Mouse (Mus musculus) kidney, postnatal 0 days (tissue): ENCODE results near the gene Sept8. TPM values are rescaled to one million over a fixed set of nuclear protein-coding genes. Genes with fewer than 3 reads are reported as not detected.

Experiments
- ATAC-seq: fragments of 200-750 bp; cut with Nextera tagmentation; replicated peaks from 2 replicates; pipeline ENCODE4 v1.8.0; 2017; ENCODE audit warnings: low read depth, moderate number of reproducible peaks, moderate TSS enrichment, moderate library complexity; ENCODE audit not compliant: low FRiP score
- DNase-seq: peaks from one replicate; pipeline ENCODE4 v3.0.0-alpha.2; 2016; ENCODE audit warnings: low spot score
- H3K27ac ChIP-seq: fragments of 300-500 bp; sonication (generic); 2 replicates; pipeline ENCODE4 v1.5.1; 2014; ENCODE audit warnings: mild to moderate bottlenecking
- H3K27me3 ChIP-seq: fragments of 300-500 bp; sonication (generic); 2 replicates; pipeline ENCODE4 v1.6.1; 2014; ENCODE audit warnings: low read length, mixed read lengths; ENCODE audit not compliant: insufficient read depth
- H3K36me3 ChIP-seq: fragments of 300-500 bp; sonication (generic); 2 replicates; pipeline ENCODE4 v1.6.1; 2014; ENCODE audit warnings: low read length, mixed read lengths; ENCODE audit not compliant: insufficient read depth
- H3K4me1 ChIP-seq: fragments of 300-500 bp; sonication (generic); replicated peaks from 2 replicates; pipeline ENCODE4 v1.6.1; 2014; ENCODE audit warnings: antibody characterized with exemption, low read length, mixed read lengths; ENCODE audit not compliant: insufficient read depth
- H3K4me2 ChIP-seq: fragments of 300-500 bp; sonication (generic); 2 replicates; pipeline ENCODE4 v1.6.1; 2014; ENCODE audit warnings: mild to moderate bottlenecking, low read length, moderate library complexity, mixed read lengths
- H3K4me3 ChIP-seq: fragments of 300-500 bp; sonication (generic); replicated peaks from 2 replicates; pipeline ENCODE4 v1.5.1; 2014; ENCODE audit warnings: low read depth, low read length
- H3K9ac ChIP-seq: fragments of 300-500 bp; sonication (generic); 2 replicates; pipeline ENCODE4 v1.6.1; 2014; ENCODE audit warnings: low read depth, low read length
- H3K9me3 ChIP-seq: fragments of 300-500 bp; sonication (generic); replicated peaks from 2 replicates; pipeline ENCODE4 v1.6.1; 2016; ENCODE audit warnings: low read length, inconsistent platforms, mixed read lengths
- CTCF ChIP-seq: IDR thresholded peaks from 2 replicates; pipeline ENCODE4 v1.5.1; 2016; ENCODE audit warnings: antibody characterized with exemption, low read depth, mild to moderate bottlenecking, moderate library complexity
- WGBS: fragments of 180-500 bp; shearing (Covaris S2); extraction: QIAGEN DNeasy Blood & Tissue Kit; methylation state at CpG from one replicate; pipeline ENCODE4 v1.1.7; 2014; 5-methylcytosine and 5-hydroxymethylcytosine counted together
- polyA plus RNA-seq: library from polyadenylated mRNA; unstranded; fragments of >200 nt; fragmentation: Nextera tagmentation; extraction: Ambion mirVana; gene quantifications from 2 replicates; pipeline ENCODE4 v1.2.1, GENCODE M21; 2015

The Sept8 gene
- polyA plus RNA-seq, 1 experiment from 2014 or later: 13.1 TPM

DNA sequence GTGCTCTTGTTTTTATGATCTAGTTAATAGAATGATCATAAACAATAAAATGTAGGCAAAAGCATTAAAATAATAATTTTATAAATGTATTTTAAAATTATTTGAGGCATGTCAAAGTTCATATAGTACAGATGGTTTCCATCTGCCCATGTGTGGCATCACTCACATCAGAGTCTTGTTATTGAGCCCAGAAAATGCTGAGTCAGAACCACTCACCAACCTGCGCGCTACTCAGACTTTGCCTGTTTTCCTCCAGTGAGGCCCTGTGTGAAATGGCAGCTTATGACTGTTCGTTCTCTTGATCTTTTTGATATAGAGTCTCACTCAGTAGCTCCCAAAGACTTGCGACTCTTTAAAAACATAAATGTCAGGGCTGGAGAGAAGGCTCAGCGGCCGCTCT is 66.5 kb downstream of the Sept8 start:
- H3K36me3 ChIP-seq: peaks cover 32% of the 10 kb centered on the region
- H3K4me1 ChIP-seq: no peaks in the 10 kb centered on the region
- no peak overlapping the region for H3K27ac ChIP-seq
- no peak overlapping the region for H3K4me3 ChIP-seq
- no peaks in the 10 kb centered on the region for H3K27me3 ChIP-seq
- DNase-seq: no peak
- ATAC-seq: no peak
- no peak overlapping the region for H3K4me2 ChIP-seq
- WGBS: 91% methylated on average over 6 of the region's 6 CpGs
- H3K9me3 ChIP-seq: no peaks in the 10 kb centered on the region
- no peak overlapping the region for H3K9ac ChIP-seq
- TF ChIP-seq CTCF: no peak

DNA sequence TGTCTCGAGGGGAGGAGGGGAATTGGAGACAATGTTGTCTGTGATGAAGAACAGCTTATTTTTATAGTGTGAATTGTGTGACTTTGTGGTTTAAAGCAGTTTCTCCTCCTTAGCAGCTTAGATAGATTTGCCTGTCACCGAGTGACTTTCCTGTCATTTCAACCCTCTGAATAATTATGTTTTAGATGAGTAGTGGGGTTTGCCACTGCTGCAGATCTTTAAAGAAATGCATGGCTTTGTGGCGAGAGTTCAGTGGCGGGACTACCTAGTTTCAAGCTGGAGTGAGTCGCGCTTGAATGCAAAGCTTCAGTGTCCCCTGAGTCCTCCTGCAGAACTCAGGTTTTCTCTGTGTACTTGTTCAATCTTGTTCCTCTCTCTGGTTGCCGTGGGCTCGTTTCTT is 69.2 kb downstream of the Sept8 start:
- H3K27ac ChIP-seq: no peak overlapping the region
- H3K36me3 ChIP-seq: peaks cover 27% of the 10 kb centered on the region
- DNase-seq: no peak
- H3K4me1 ChIP-seq: no peaks in the 10 kb centered on the region
- 84% methylated on average over 8 of the region's 8 CpGs for WGBS
- H3K9me3 ChIP-seq: no peaks in the 10 kb centered on the region
- no peak overlapping the region for H3K4me3 ChIP-seq
- H3K9ac ChIP-seq: no peak overlapping the region
- TF ChIP-seq CTCF: no peak
- H3K27me3 ChIP-seq: no peaks in the 10 kb centered on the region
- H3K4me2 ChIP-seq: no peak overlapping the region
- no peak for ATAC-seq

DNA sequence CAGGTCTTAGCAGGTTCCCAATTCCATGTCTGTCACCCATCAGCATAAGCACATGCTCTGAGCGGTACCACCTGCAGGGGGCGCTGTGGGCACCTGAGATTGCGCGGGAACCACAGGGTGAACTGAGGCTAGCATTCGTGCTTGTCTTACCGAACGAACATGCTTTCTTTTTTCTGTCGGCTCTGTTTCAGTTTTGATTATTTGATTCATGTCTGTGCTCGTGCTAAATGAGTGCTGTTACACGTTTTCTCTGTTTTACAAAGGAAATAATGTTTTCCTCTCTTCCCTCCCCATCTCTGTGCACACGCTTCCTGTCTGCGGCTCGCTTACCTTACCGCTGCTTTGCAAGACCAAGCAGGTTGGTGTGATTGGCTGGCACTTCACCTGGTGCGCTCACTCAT is 71.3 kb downstream of the Sept8 start:
- ATAC-seq (no peak), DNase-seq (peak; percentile 18)
- Histone ChIP-seq H3K9me3 (no peaks in the 10 kb centered on the region), H3K4me3 (no peak overlapping the region), H3K4me2 (no peak overlapping the region), H3K9ac (no peak overlapping the region), H3K27ac (no peak overlapping the region), H3K4me1 (no peaks in the 10 kb centered on the region), H3K36me3 (peaks cover 26% of the 10 kb centered on the region), H3K27me3 (no peaks in the 10 kb centered on the region)
- TF ChIP-seq CTCF: peak; percentile 70
- 46% methylated on average over 15 of the region's 15 CpGs for WGBS

DNA sequence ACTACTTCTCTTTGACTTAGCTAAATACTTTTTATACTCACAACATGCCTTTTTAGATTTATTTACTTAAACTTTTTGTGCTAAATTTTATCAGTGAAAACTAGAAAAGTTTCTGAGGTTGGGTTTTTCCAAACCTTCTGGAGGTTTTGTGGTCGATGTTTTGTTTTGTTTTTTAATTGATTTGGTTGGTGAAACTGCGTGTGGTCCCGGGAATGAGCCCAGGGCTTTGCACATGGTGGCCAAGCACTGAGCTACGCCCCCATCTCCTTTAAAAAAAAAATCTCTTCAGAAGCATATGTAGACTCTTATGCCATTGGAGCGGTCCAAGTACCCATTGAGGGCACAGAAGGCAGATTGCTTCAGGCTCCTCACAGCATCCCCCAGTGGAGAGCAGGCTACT is 72.1 kb downstream of the Sept8 start:
- H3K9ac ChIP-seq: no peak overlapping the region
- H3K4me3 ChIP-seq: no peak overlapping the region
- H3K9me3 ChIP-seq: no peaks in the 10 kb centered on the region
- H3K27me3 ChIP-seq: no peaks in the 10 kb centered on the region
- no peak overlapping the region for H3K4me2 ChIP-seq
- H3K4me1 ChIP-seq: no peaks in the 10 kb centered on the region
- WGBS: 93% methylated on average over 5 of the region's 5 CpGs
- peaks cover 26% of the 10 kb centered on the region for H3K36me3 ChIP-seq
- no peak for TF ChIP-seq CTCF
- no peak overlapping the region for H3K27ac ChIP-seq
- DNase-seq: no peak
- ATAC-seq: no peak

Other genes starting within 250 kb of the Sept8 start
- gene Hspa4, start 218.8 kb upstream of the Sept8 start, polyA plus RNA-seq: 79.8 and 84.5 TPM in 2 replicates
- gene Zcchc10, start 194.6 kb upstream of the Sept8 start, polyA plus RNA-seq: 21.1 and 25.3 TPM in 2 replicates
- gene Aff4, start 168.4 kb upstream of the Sept8 start, polyA plus RNA-seq: 33.9 and 34.5 TPM in 2 replicates
- 0.24 and 0.28 TPM in 2 replicates for gene Leap2, start 96.1 kb upstream of the Sept8 start, polyA plus RNA-seq
- 1,154 and 1,231 TPM in 2 replicates for gene Uqcrq, start 88.4 kb upstream of the Sept8 start, polyA plus RNA-seq
- 0.57 and 1.0 TPM in 2 replicates for gene Gdf9, start 88.2 kb upstream of the Sept8 start, polyA plus RNA-seq
- 0.08 and 0.14 TPM in 2 replicates for gene Gm10447, start 62.1 kb upstream of the Sept8 start, polyA plus RNA-seq
- 1.1 and 1.2 TPM in 2 replicates for gene Shroom1, start 62.1 kb upstream of the Sept8 start, polyA plus RNA-seq
- not detected in 2 replicates for gene Gm9837, start 48.8 kb upstream of the Sept8 start, polyA plus RNA-seq
- gene Gm9945, start 39.1 kb upstream of the Sept8 start, polyA plus RNA-seq: not detected in 2 replicates
- 0.26 and 0.39 TPM in 2 replicates for gene Sowaha, start 39.0 kb upstream of the Sept8 start, polyA plus RNA-seq
- 50.6 and 54.6 TPM in 2 replicates for gene Kif3a, start 48.1 kb downstream of the Sept8 start, polyA plus RNA-seq
- 0.78 and 1.1 TPM in 2 replicates for gene Il4, start 99.4 kb downstream of the Sept8 start, polyA plus RNA-seq
- not detected in 2 replicates for gene Il13, start 115.4 kb downstream of the Sept8 start, polyA plus RNA-seq
- 21.3 and 21.6 TPM in 2 replicates for gene Rad50, start 188.1 kb downstream of the Sept8 start, polyA plus RNA-seq
- not detected in 2 replicates for gene Il5, start 201.5 kb downstream of the Sept8 start, polyA plus RNA-seq